Mouse (Mus musculus) CH12.LX (cell line): ENCODE data around the gene Ankrd9. TPM values are rescaled to one million over a fixed set of nuclear protein-coding genes. Genes with fewer than 3 reads are reported as not detected.

Source experiments
- DNase-seq: peaks from one replicate; pipeline ENCODE4 v3.0.0-alpha.2; 2013; ENCODE audit errors: extremely low read depth
- H3K27ac ChIP-seq: 2 replicates; pipeline ENCODE4 v1.5.1; 2012; ENCODE audit warnings: low read depth, mild to moderate bottlenecking, control low read depth, moderate library complexity; ENCODE audit not compliant: insufficient read depth
- H3K27me3 ChIP-seq: replicated peaks from 2 replicates; pipeline ENCODE3; 2012; ENCODE audit warnings: inconsistent platforms
- H3K36me3 ChIP-seq, 2 experiments: replicated peaks in 1 of 2; 2 replicates each; pipeline versions ENCODE3 to v1.6.1; 2012; ENCODE audit warnings: inconsistent platforms in 1 of 2, low read length in 1 of 2, mild to moderate bottlenecking in 1 of 2, mixed read lengths in 1 of 2, moderate library complexity in 1 of 2; ENCODE audit not compliant: control insufficient read depth in 1 of 2, insufficient read depth in 1 of 2
- H3K4me1 ChIP-seq, 2 experiments: 2 replicates each; pipeline ENCODE4 v1.6.1; 2012; ENCODE audit warnings: inconsistent platforms in 1 of 2, moderate library complexity in 1 of 2; ENCODE audit not compliant: insufficient read depth in 2 of 2, control insufficient read depth in 1 of 2
- H3K4me2 ChIP-seq: 2 replicates; pipeline ENCODE4 v1.6.1; 2012; ENCODE audit warnings: low read depth, mild to moderate bottlenecking, control low read depth; ENCODE audit not compliant: poor library complexity, insufficient read depth, severe bottlenecking
- H3K4me3 ChIP-seq, 3 experiments: fragments of 150-350 bp in 1 of 3; sonication (generic) in 1 of 3; replicated peaks in 1 of 3; 2 replicates each; pipeline versions ENCODE3 to v1.5.1; 2011 to 2012; ENCODE audit warnings: low read depth in 2 of 3, low read length in 2 of 3, mild to moderate bottlenecking in 2 of 3, moderate library complexity in 2 of 3, control low read depth in 1 of 3, improper control_type of control experiment in 1 of 3, inconsistent platforms in 1 of 3, mixed read lengths in 1 of 3; ENCODE audit not compliant: poor library complexity in 1 of 3
- H3K79me2 ChIP-seq: replicated peaks from 2 replicates; pipeline ENCODE4 v1.6.1; 2012; ENCODE audit warnings: mild to moderate bottlenecking, moderate library complexity; ENCODE audit not compliant: control insufficient read depth, poor library complexity, insufficient read depth, severe bottlenecking; ENCODE audit errors: extremely low read depth
- H3K9ac ChIP-seq: 2 replicates; pipeline ENCODE4 v1.6.1; 2012; ENCODE audit warnings: low read depth, mild to moderate bottlenecking, control low read depth, moderate library complexity; ENCODE audit not compliant: insufficient read depth
- H3K9me3 ChIP-seq: replicated peaks from 2 replicates; pipeline ENCODE3; 2012; ENCODE audit warnings: low read length, inconsistent platforms, mixed read lengths
- CHD1 ChIP-seq: IDR thresholded peaks from 2 replicates; pipeline ENCODE4 v1.6.1; 2012; ENCODE audit warnings: low read depth, low read length, improper control_type of control experiment, inconsistent platforms
- CTCF ChIP-seq, 2 experiments: IDR thresholded peaks in 1 of 2; conservative IDR thresholded peaks in 1 of 2; 2 replicates each; pipeline ENCODE4 v1.5.1; 2011 to 2012; ENCODE audit warnings: low read depth in 2 of 2, low read length in 2 of 2, improper control_type of control experiment in 1 of 2, inconsistent platforms in 1 of 2, mild to moderate bottlenecking in 1 of 2, moderate library complexity in 1 of 2
- GABPA ChIP-seq: IDR thresholded peaks from 2 replicates; pipeline ENCODE4 v1.6.1; 2012; ENCODE audit warnings: low read depth, low read length, improper control_type of control experiment, inconsistent platforms; ENCODE audit not compliant: insufficient replicate concordance
- IRF4 ChIP-seq: IDR thresholded peaks from 2 replicates; pipeline ENCODE4 v1.6.1; 2014; ENCODE audit warnings: low read depth, mild to moderate bottlenecking, inconsistent platforms, low read length, improper control_type of control experiment
- MAFK ChIP-seq: IDR thresholded peaks from 2 replicates; pipeline ENCODE4 v1.6.1; 2011; ENCODE audit warnings: low read length, improper control_type of control experiment; ENCODE audit not compliant: insufficient replicate concordance
- MAZ ChIP-seq: IDR thresholded peaks from 2 replicates; pipeline ENCODE4 v1.6.1; 2012; ENCODE audit warnings: low read depth, mild to moderate bottlenecking, inconsistent platforms, low read length, improper control_type of control experiment, moderate library complexity
- MXI1 ChIP-seq: IDR thresholded peaks from 2 replicates; pipeline ENCODE4 v1.6.1; 2011; ENCODE audit warnings: mild to moderate bottlenecking, low read depth, low read length, improper control_type of control experiment
- MYC ChIP-seq: IDR thresholded peaks from 2 replicates; pipeline ENCODE4 v1.6.1; 2011; ENCODE audit warnings: low read depth, mild to moderate bottlenecking, improper control_type of control experiment, low read length
- NRF1 ChIP-seq: IDR thresholded peaks from 2 replicates; pipeline ENCODE4 v1.6.1; 2014; ENCODE audit warnings: low read depth, mild to moderate bottlenecking, inconsistent platforms, low read length, improper control_type of control experiment, moderate library complexity
- PAX5 ChIP-seq: IDR thresholded peaks from 2 replicates; pipeline ENCODE4 v1.6.1; 2012; ENCODE audit warnings: low read length, inconsistent platforms, mixed read lengths
- RAD21 ChIP-seq: IDR thresholded peaks from 2 replicates; pipeline ENCODE4 v1.6.1; 2011; ENCODE audit warnings: low read depth, mild to moderate bottlenecking, low read length, improper control_type of control experiment, moderate library complexity
- SIN3A ChIP-seq: IDR thresholded peaks from 2 replicates; pipeline ENCODE4 v1.6.1; 2012; ENCODE audit warnings: low read length, improper control_type of control experiment, inconsistent platforms
- TBP ChIP-seq: conservative IDR thresholded peaks from 2 replicates; pipeline ENCODE4 v1.6.1; 2011; ENCODE audit warnings: low read depth, low read length, improper control_type of control experiment
- TCF12 ChIP-seq: IDR thresholded peaks from 2 replicates; pipeline ENCODE4 v1.6.1; 2014; ENCODE audit warnings: low read depth, mild to moderate bottlenecking, inconsistent platforms, low read length, improper control_type of control experiment
- USF1 ChIP-seq: IDR thresholded peaks from 2 replicates; pipeline ENCODE4 v1.6.1; 2014; ENCODE audit warnings: low read depth, mild to moderate bottlenecking, inconsistent platforms, low read length, improper control_type of control experiment
- ZNF384 ChIP-seq: IDR thresholded peaks from 2 replicates; pipeline ENCODE4 v1.6.1; 2012; ENCODE audit warnings: low read depth, low read length, improper control_type of control experiment, inconsistent platforms
- dilution Hi-C: fragments of 300-500 bp; cut with MboI; formaldehyde crosslinking; loops from 2 replicates; pipeline ENCODE4 v1.14.3; 2020; ENCODE audit warnings: low sequenced_read_pairs; ENCODE audit not compliant: extremely low pct_unique_long_range_greater_than_20kb, extremely low pct_ligation_motif_present
- in situ Hi-C: fragments of 300-500 bp; cut with MboI; formaldehyde crosslinking; loops from 3 replicates; pipeline ENCODE4 v1.14.3; 2019; ENCODE audit warnings: low sequenced_read_pairs, low pct_ligation_motif_present, low pct_unique_long_range_greater_than_20kb, mixed read lengths
- polyA plus RNA-seq: library from polyadenylated mRNA; unstranded; fragments of >175 nt; gene quantifications from 2 replicates; pipeline ENCODE4 v1.2.1, GENCODE M21; 2012; ENCODE audit warnings: low read depth; ENCODE audit not compliant: insufficient read length
- total RNA-seq, 2 experiments: library from RNA; depleted of rRNA; stranded (reverse); fragments of 300-350 nt in 1 of 2; fragments of >200 nt in 1 of 2; gene quantifications; 2 replicates each; pipeline ENCODE4 v1.2.3; 2012 to 2014

Gene Ankrd9
- total and polyA plus RNA-seq, 3 experiments: 2.4 to 5.2 (median 2.5) TPM

DNA sequence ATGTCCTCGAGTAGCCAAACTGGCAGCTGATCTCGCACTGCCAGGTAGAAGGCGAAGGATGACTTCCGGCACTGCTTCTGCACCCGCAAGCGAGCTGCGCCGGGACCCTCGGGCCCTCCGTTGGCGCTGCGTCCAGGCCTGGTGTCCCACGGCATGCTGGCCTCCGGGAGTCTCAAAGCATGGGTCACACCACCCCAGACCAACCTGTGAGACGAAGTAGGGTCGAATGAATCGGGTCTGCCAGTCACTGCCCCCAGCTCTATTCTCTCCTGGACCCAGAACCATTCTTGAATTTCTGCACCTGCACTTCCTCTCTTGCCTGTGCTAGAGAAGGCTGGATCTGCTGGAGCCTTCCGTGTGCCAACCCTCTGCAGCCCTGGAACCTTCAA, 1.5 kb downstream of the Ankrd9 start:
- Histone ChIP-seq H3K4me2 (no peak overlapping the region), H3K27me3 (peaks cover 16% of the 10 kb centered on the region), H3K4me1 (peaks cover 14 to 31% of the 10 kb centered on the region in 2 experiments), H3K36me3 (peaks cover 14 to 40% of the 10 kb centered on the region in 2 experiments), H3K9me3 (peaks cover 8% of the 10 kb centered on the region), H3K9ac (no peak overlapping the region), H3K27ac (no peak overlapping the region), H3K4me3 (no peak overlapping the region), H3K79me2 (no peaks in the 10 kb centered on the region)
- DNase-seq: no peak
- in situ Hi-C loops: no loop called here
- TF ChIP-seq MYC (no peak), SIN3A (no peak), TCF12 (no peak), ZNF384 (no peak), PAX5 (no peak), MAZ (no peak), CHD1 (no peak), NRF1 (no peak), CTCF (conservative IDR thresholded peaks at IDR 0.05 in 1 of 2, IDR thresholded peaks at IDR 0.05 in 1 of 2; ENCODE audit: low read depth in 2 of 2, low read length in 2 of 2) (no peak), MAFK (no peak)
- dilution Hi-C loops: no loop called here

- in situ Hi-C loops: no loop called here
- dilution Hi-C loops: no loop called here
- H3K9me3 ChIP-seq: peaks cover 8% of the 10 kb centered on the region
- no peak overlapping the region for H3K4me2 ChIP-seq
- H3K9ac ChIP-seq: no peak overlapping the region
- H3K79me2 ChIP-seq: no peaks in the 10 kb centered on the region
- H3K4me3 ChIP-seq: no peak overlapping the region
- H3K27me3 ChIP-seq: peaks cover 14% of the 10 kb centered on the region
- DNase-seq: no peak
- H3K4me1 ChIP-seq: peaks cover 14 to 31% of the 10 kb centered on the region in 2 experiments
- no peak overlapping the region for H3K27ac ChIP-seq
- H3K36me3 ChIP-seq: peaks cover 14 to 43% of the 10 kb centered on the region in 2 experiments
- TF ChIP-seq TBP: no peak
These were observed 2.1 kb downstream of the Ankrd9 start for GRCm38 (mm10) chr12:110976589-110977344.

DNA sequence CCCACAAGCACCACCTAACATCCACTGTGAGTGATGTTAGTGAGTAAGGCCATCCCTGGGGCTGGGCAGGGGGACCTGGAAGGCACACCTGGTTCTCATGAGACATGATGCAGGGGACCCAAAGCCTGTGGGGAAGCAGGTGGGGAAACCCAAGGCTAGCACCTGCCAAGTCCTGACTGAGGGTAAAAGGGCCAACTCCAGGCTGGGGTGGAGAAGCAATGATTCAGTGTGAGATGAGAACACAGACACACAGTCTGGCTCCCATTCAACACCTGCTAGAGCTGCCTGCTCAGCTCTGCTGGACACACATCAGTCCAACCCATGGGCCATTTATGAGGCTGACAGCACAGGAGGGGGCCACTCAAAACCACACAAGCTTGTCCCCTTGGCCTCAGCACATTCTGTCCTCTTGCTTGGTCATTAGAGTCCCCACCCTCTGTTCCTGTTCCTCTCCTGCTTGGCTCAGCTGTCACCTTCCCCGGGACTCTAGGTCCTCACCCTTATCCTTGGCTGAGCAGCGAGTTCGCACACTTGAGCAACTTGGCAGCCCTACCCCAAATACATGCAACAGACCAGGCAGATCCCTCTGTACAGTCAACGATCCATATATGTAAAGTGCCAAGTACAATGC, 2.9 kb downstream of the Ankrd9 start:
- H3K27ac ChIP-seq: no peak overlapping the region
- dilution Hi-C loops (no loop called here), in situ Hi-C loops (no loop called here)
- peaks cover 14 to 31% of the 10 kb centered on the region in 2 experiments for H3K4me1 ChIP-seq
- H3K9me3 ChIP-seq: peaks cover 8% of the 10 kb centered on the region
- H3K79me2 ChIP-seq: no peaks in the 10 kb centered on the region
- no peak for DNase-seq
- H3K9ac ChIP-seq: no peak overlapping the region
- no peak overlapping the region for H3K4me2 ChIP-seq
- H3K27me3 ChIP-seq: peaks cover 12% of the 10 kb centered on the region
- no peak for TF ChIP-seq TCF12
- no peak for TF ChIP-seq USF1
- TF ChIP-seq PAX5: no peak
- no peak for TF ChIP-seq MXI1
- no peak for TF ChIP-seq IRF4
- no peak for TF ChIP-seq GABPA
- no peak for TF ChIP-seq RAD21
- peaks cover 14 to 48% of the 10 kb centered on the region in 2 experiments for H3K36me3 ChIP-seq
- no peak overlapping the region for H3K4me3 ChIP-seq
